Mouse (Mus musculus) T-helper 2 cell (primary cell): ENCODE measurements at regions not wholly inside any gene's neighbourhood (a gene's known extent, or its start where the extent isn't known, plus 50 kb on each side); places are given as distances from the start of the nearest gene placed in this dataset.

ENCODE experiments used
- in situ Hi-C: fragments of 300-600 bp; cut with MboI, MseI; formaldehyde crosslinking; loops from one replicate; pipeline ENCODE4 v1.15.1; 2025; ENCODE audit warnings: high pct_unique_total_duplicates

DNA sequence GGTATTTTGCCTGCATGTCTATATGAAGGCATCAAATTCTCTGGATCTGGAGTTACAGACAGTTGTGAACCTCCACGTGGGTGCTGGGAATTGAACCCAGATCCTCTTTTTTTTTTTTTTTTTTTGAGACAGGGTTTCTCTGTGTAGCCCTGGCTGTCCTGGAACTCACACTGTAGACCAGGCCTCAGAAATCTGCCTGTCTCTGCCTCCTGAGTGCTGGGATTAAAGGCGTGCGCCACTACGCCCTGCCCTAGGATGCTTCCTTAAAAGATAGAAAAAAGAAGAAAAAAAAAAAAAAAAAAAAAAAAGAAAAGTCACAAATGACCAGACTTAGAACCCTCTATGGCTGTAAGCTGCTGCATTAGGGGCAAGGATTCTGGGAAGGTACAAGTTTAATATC, 111.6 kb downstream of the Sox2 start:
- in situ Hi-C loops: no loop called here

DNA sequence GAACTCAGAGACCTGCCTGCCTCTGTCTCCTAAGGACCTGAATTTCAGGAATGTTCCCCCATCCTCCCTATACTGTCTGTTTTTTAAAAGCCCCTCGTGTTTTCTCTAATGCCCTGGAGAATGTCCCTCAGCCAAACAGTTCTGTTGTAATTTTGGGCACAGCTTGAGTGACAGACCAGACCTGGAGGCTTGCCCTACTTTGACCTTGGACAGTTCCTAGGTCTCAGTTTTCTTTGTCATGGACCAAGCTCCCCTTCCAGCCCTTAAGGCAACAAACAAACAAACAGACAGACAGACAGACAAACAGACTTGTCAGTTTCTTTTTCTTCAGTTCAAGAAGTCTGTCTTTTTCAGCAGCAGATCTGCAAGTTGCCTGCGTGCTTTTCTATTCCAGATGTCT, 114.4 kb downstream of the Sox2 start:
- in situ Hi-C loops: no loop called here

DNA sequence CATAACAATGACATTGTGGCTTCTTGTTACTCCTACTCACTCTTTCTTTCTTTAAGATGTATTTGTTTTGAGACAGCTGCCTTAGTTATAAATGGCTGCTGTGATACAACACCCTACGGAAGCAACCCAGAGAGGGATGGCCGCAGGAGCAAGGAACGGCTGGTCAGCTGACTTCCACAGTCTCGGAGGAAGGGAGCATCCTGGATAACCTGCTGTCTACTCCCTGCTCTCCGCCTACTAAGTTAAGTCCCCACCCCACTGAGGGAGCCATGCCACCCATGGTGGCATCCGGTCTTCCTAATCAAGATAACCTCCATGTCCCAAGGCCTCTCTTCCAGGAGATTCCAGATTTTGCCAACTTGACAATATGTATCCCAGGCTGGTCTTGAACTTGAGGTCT, 114.9 kb downstream of the Sox2 start:
- in situ Hi-C loops: no loop called here

DNA sequence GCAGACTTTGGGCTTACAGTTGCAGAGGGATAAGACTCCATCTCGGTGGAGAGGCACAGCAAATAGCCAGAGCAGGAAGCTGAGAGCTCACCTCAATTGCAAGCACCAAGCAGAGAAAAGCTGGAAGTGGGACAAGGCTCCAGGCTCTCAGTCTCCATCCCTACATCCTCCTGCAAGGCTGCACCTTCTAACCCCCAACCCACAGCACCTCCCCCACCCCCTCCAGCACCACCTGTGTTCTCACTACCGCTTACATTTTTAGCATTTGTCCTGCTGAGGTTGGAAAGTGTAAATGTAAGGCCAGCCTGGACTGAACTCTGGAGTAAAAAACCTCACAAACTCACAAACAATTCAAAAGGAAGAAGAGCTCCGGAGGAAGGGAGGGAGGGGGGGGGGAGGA, 119.6 kb downstream of the Sox2 start:
- in situ Hi-C loops: no loop called here

DNA sequence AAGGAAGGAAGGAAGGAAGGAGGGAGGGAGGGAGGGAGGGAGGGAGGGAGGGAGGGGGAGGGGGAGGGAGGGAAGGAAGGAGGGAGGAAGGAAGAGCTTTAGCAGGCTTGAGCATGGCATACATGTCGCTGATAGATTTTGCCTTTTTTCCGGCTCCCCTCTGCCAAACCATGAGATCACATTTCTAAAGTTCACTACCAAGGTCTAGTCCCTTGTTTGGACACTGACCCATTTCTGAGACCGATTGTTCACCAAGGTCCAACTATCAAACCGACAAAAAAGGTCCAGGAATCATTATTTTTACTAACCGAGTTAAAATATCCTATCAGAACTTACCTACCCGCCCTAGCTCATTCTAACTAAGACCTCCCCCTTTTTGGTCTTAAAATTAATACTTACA, 120.1 kb downstream of the Sox2 start:
- in situ Hi-C loops: no loop called here

DNA sequence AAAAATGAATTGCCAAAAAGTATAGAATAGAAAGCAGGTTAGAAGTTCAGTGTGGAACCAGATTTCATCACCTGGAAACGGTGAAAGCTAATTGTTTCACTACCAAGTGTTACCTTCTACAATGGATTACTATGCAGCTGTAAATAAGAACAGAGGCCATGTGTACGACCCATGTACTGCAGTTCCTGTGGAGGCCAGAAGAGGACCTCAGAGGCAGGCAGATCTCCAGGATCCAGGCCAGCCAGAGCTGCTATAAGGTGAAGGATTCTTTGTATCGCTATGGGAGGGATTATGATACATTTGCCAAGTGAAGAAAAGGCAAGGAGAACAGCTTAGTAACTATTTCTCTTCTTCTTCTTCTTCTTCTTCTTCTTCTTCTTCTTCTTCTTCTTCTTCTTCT, 121.8 kb downstream of the Sox2 start:
- in situ Hi-C loops: no loop called here

DNA sequence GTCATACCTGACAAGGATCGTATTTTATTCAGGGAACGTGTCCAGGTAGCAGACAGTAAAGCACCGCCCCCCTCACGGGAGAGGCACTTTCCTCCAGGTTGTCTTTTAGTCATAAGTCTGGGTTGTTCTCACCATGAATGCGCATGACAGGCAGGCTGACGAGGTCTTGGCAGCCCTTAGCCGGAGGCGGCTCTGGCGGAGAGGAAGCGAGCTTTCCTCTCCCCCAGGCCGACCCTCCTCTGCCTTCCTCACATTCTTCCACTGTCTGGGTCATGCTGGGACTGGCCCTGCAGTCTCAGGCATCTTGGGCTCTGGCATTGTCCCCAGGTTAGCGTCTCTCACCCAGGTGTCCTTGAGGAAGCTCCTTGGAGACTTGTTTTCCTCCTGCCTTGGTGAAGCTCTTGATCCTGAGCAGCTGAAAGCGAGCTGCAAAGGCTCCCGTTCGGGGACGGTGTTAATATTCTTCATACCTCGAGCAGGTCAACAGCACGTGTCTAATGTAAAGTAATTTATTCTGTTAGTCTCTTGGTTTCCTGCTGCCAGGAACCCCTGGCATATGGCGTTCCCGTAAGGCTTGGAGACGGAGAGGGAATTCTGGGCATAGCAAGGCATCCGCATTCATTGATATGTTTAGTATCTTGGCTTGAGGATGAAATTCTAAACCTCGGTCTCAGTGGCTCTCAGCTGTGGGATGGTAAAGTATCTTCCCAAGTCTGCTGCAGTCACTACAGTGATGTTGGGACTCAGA, 123.6 kb downstream of the Sox2 start:
- in situ Hi-C loops: no loop called here

DNA sequence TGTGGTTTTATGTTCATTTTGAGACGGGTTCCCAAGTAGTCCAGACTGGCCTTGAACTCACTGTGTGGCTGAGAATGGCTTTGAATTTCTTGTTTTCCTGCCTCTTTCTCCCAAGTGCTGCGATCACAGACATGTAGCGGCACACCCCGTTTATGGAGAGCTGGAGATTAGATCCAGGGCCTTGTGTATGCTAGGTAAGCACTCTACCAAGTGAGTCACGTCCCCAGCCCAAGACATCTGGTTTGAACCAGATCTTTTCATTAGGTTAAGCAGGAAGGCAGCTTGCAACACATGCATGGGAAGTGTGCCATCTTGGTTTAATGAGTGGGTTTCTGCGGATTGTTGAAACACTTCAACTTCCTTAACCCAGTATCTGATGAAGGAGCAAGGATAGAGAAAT, 131.6 kb downstream of the Sox2 start:
- in situ Hi-C loops: no loop called here

DNA sequence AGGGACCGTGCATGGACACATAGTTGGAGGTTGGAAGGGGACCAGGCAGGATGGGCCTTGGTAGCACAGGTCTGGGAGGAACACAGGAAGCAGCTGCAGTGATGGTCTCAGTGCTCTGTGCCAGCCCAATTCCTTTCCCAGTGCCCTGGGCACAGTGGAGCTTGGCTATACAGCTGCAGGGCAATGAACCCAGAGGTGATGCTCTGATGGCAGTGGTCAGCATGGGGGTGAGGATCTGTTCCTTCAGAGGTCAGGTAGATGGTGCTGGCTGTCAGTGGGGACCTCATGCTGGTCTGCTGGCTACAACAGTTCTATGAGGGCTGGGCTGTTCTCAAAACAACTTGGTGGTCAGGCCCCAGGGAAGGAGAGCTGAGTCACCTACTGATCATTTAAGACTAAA, 133.2 kb downstream of the Sox2 start:
- in situ Hi-C loops: no loop called here

DNA sequence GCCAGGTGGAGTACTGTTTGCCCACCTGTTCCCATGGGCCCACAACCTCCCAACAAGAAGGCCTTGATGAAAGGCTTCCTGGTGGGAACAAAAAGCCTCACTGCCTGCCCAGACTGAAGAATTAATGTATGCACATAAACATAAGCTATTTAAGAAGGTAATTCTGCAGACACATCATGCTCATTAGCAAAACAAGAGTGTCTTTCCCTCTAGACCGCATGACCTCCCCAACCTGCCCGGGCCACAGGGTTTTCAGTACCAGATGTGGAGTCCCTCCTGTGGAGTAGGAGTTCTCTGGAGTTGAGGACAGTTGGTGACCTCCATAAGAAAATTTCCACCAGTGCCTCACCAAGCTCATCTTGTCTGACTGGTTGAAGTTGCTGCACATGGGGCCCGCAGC, 137.0 kb downstream of the Sox2 start:
- in situ Hi-C loops: no loop called here

DNA sequence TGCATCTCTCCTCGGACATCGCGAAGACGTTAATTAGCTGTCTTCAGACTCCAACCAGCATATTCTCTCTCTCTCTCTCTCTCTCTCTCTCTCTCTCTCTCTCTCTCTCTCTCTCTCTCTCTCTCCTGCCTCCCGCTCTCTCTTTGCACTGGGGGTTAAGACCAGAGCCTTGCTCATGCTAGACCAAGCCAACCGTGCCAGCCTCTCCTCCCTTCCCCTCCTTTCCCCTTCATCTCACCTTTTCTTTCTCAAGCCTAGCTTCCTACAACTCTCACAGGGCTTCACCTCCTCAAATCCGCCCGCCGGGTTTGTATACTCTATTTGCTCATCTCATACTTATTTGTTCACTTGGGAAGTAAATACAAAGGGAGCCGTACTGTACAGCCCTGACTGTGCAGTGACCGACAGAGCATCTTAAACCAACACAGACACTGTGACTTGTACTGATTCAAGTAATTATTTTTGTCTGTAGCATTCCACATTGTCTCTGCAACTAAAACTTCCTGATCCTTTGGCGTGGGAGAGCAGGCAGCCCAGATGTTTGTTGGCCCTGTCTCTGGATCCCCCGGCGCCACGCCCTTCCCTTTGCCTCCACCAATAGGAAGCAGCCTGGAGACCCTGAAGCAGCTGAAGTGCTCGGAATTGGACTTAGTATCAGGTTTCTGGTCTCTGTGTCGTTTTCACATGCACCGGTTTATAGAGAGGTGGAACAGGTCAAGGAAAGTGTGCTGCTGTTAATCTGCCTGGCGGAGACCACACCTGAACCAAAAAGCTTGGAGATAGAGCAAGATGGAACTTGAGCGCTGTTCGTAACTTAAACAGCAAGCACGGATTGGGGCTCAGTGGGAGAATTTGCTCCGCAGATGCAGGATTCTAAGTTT, 145.1 kb downstream of the Sox2 start:
- in situ Hi-C loops: no loop called here

DNA sequence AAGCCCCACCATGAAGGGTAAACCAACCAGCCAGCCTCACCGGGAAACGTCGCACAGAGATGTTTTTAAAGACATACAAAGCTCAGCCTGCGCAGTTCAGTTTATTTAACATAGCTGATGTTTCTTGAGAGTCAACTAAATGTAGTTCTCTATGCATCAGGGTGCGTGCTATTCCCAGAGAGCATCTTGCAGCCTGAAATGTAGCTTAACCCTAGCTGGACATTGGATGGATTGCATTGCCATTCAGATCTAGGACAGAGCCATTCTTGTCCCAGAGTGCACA, 145.7 kb downstream of the Sox2 start:
- in situ Hi-C loops: no loop called here

DNA sequence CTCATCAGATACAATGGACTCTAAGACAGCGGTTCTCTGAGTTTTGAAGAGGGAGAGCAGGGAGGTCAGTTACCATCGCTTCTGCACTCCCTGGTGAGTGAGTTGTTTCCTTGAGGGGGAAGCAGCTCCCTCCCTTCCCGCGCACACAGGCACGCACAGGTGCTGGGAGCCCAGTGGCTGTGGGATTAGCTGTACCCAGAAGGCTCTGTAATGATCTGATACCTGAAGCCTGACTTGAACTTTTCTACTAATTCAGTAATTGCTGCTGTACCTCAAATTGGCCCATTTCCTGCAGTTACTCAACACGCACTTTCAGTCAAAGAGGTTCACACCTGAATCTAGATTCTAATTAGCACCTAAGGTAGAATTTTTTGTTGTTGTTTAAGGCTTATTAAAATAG, 158.6 kb downstream of the Sox2 start:
- in situ Hi-C loops: no loop called here

DNA sequence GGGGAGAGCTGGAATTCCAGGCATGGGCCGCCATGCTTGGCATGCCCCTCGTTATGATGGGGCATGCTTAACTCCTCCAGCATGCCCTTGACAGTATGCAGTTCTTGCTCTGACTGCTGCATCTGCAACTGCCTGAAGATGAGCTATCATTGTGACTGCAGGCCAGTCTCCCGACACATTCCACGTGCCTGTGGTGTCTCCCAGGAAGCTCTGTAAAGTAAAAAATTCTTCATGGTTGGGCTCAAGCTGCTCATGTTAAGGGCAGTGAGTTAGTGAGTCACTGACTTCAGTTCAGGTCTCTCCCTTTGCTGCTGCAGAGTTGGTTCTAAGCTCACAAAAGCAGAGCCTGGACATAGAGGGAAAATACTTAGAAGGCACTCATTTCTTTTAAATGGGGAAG, 161.5 kb downstream of the Sox2 start:
- in situ Hi-C loops: no loop called here

DNA sequence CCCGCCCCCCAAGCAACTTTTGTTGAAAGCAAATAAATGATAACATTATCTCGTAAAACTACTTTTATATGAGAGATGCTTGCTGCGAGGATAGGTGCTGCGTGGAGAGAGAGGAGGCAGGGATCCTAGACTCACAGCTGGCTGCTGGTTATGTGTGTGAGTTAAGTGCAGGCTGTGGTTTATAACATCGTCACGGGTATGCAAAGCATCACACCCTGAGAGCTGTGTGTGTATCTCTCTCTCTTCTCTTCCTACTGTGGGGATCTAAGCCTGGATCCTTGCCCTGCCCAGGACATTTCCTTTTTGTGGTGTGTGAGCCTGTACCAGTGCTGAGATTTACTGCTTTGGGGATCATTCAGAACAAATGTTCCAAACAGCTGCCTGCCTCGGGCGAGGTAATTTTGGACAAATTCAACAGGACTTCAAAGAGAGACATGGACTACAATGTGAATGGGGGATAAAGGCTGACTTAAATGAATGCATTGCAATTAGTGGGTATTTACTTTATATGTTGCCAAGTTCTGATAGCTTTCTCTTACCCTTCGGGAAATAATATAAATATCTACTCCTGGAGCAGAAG, 162.9 kb downstream of the Sox2 start:
- in situ Hi-C loops: no loop called here

DNA sequence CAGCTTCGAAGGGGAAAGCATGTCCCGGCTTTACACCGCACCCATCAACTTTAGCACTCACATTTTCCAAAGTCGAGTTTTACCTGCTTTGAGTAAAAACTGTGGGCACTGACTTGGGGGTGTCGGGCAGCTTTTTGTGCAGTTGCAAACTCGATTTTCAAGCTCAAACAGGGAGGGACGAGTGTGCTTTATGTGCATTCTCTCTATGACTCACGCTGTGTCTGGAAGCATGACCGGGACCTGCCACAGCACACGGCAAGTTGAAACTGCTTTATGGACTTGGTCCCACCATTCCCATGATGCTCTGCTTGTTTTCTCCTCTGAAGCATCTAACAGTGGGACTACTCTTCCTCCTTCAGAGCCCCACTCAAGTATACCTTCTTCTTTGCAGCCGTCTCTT, 174.8 kb downstream of the Sox2 start:
- in situ Hi-C loops: no loop called here

DNA sequence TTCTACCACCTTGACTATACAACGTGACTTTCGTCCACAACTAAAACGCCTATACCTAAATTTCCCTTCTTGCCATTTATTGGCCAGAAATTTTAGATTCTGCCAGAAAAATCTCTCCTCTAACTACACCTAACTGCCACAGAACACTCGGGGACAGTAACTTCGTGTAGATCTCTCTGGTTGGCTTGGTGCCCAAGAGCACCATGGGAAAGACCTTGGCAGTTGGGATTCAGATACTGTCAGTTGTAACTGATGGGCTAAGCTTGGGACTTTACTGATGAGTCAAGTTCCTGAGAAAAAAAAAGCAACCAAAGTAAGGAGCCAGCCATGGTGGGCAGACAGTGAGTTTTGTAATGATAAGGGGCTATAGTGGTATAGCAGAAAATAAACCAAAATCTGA, 176.2 kb downstream of the Sox2 start:
- in situ Hi-C loops: no loop called here

DNA sequence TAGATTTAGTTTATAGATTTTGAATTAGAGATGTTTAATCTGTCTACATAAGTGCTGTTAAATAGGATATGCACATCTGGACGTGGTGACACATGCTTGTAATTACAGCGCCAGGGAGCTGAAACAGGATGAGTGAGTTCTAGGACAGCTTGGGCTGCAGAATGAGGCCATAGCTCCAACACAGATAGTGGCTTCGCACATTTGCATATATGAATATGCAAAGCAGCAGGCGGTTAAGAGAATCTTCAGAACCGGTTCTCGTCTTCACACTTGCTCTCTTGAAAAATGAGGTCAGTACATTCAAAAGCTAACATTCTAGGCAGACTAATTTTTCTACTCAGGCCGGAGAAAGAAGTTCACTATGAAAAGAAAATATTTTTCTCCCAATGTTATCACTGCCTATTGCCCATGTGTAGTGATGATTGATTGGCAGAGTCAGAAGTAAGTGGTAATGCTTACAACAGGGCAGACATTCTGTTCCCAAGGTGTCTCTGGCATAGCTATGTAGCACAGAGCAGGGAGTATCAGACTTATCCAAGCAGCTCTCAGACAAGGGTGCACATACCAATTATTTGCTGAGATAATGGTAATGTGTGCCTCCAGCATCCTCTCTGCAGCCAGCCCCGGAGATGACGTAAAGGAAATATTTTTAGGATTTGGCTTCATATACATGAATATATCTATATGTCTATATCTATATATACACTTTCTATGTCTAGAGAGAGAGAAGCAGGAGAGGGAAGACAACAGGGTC, 178.4 kb downstream of the Sox2 start:
- in situ Hi-C loops: no loop called here

DNA sequence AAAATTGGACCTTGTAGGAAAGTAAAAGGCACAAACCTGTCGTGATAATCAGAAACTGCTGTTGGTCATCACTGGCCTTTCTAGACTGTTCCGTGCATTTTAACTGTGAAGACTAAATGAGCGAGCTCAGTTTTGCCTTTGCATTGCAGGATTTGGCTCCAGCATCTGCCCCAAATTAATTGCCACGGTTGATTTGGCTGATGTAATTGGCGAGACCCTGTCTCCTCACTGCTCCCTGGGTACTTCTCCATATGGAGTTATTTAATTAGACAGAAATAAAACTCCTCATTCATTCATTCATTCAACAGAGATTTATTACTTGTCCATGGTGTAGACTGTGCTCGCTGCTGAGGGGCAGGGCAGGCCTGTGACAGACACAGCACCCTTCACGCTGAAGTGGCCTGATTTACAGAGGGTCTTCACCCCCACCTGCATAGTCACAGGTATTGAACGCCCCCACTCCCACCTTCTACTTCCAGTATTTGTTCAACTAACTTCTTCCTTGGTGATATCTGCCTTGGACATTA, 186.6 kb downstream of the Sox2 start:
- in situ Hi-C loops: no loop called here

DNA sequence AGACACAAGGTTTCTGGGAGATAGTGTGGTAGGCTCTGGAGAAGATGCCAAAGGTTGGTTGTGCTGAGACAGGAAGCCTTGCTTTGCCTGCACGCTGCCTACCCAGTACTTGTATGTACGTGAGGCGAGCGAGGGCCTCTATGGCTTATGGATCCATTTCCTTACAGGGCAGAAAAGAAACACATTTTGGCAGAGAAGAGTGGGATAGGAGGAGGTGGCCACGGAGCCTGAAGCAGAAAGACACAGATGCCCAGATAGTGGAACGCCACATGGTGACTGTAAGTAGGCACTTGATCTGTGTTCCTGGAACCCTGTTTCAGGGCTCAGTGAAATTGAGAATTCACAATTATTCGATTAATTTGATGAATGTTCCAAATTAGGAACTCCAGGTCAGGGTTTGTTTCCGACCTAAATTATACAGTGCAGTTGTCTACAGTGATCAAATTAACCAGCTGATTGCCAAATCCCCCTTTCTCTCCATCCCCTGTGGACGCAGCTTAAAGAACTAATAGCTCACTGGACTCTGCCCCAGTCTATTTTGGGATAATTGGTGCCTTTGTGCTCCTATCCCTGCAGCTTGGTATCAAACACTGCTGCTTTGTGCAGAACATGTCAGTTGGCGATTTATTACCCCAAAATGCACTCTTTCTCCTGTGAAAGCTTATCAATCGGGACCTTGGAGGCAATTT, 187.6 kb downstream of the Sox2 start:
- in situ Hi-C loops: no loop called here

DNA sequence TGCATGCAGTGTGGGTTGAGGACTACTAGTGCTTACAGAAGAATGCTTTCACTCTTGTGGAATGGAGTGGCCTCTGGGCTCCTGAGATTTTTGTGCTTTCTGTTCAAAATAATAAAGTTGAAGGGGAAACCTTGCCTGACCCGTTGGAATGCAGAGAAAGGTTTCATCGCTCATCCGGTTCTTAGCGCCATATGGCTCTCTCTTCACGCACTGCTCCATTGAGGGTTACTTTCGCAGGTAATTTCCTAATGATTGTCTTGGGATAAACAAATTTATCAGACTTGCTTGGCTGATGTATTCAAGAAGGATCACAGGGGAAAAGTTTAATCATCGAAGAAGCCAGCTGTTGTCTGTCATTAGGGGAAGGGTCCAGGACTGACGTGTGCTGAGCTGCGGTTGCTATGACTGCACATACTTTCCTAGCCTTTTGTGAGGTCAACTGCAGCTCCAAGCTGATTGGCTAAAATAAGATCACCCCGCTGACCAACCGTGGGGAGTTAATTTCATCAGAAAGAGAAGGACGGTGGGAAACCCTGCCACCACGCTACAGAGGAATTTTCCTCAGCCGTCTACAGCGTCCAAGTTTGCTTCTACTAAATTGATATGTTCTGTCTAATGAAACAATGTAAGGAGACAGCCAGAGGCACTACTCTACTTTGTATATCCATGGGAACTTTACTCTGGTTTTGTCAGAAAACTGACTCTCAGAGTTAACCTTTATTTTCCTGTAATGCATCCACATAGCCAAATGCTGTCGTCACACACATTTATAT, 210.9 kb downstream of the Sox2 start:
- in situ Hi-C loops: no loop called here
